Mouse (Mus musculus): Measurements from ENCODE around the gene Unc5c. TPM values are rescaled to one million over a fixed set of nuclear protein-coding genes. Genes with fewer than 3 reads are reported as not detected.

Gene Unc5c
- 9.7 TPM for polyA plus RNA-seq (2014; fragmentation: Illumina TruSeq; extraction: RNeasy Lipid Tissue Mini Kit (QIAGEN cat#74804); ENCODE audit: low read depth, low replicate concordance)

DNA sequence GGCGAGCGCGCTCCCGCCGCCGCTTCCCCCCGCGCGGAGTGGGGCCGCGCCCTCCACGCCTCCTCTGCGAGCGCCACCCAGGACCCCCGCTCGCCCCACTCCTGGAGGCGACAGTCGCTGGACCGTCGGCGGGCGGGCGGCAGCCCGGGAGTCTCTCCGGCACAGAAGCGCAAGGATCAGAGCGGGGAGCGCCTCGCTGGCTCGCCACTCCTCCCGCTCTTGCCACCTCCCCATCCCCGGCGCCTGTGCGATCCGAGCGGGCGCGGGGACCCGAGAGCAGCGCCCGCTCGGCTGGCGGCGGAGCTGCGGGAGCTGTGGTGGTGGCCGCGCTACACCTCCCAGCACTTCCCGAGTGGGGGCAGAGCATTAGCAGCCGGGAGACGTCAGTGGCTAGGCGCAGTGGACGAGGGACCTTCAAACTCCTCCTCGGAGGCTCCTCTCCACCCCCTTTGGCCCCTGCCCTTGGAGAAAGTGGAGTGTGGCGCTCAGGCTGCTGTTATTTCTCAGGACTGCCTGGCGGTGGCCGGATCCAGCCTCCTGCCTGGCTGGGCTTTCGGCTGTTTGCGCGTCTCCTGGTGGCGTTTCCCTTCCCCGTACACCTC is at the start of gene Unc5c:
Gene Unc5c, plus strand, starts transcription at position 113 of the 602 bp plus-strand sequence.

All from adrenal gland, adult 10 weeks (tissue).